ENCODE assay signal across 8 mouse cellular contexts in genomic region chr3:127552973-127553719, GRCm38 (mm10). TPM values are rescaled to one million over a fixed set of nuclear protein-coding genes. Genes with fewer than 3 reads are reported as not detected.
DNase-seq lines count a peak whose midpoint lies in the region; ATAC-seq lines count a peak whose summit lies in the region.

TSS of gene Larp7 (minus strand) at chr3:127553349.
TSS of gene Zgrf1 (plus strand) at chr3:127553489.

- peak within 1 kb of the TSS; percentile 92 for H3K4me3 ChIP-seq in heart, embryonic 10.5 days
- peak within 1 kb of the TSS; percentile 76 for H3K4me3 ChIP-seq in kidney, embryonic 15.5 days (replicated peaks)

- H3K4me2 ChIP-seq in kidney, embryonic 15.5 days, result peak within 1 kb of the TSS; percentile 73

- peak; percentile 98 to 99 for DNase-seq in B cell, adult 2 months
- peak; percentile 100 for DNase-seq in brain, adult 2 months (ENCODE audit: low read depth, low spot score)
- DNase-seq in heart, embryonic 10.5 days (ENCODE audit: low spot score), result peak; percentile 99
- DNase-seq in liver, result peak; percentile 98
- DNase-seq in spleen, postnatal 4 days (ENCODE audit: low spot score in 2 of 2), result peak; percentile 98

- no peaks in the 10 kb centered on the region for H3K9me3 ChIP-seq in heart, embryonic 10.5 days
- no peaks in the 10 kb centered on the region for H3K9me3 ChIP-seq in kidney, embryonic 15.5 days (replicated peaks)

- peak; percentile 97 for ATAC-seq in erythroblast, adult 5-6 weeks (replicated peaks; ENCODE audit: low FRiP score, poor library complexity, severe bottlenecking)
- ATAC-seq in kidney, embryonic 15.5 days (replicated peaks; ENCODE audit: low FRiP score), result peak; percentile 99
- peak; percentile 98 for ATAC-seq in monocyte, adult 5-6 weeks (replicated peaks; ENCODE audit: insufficient number of reproducible peaks, low FRiP score, low TSS enrichment, poor library complexity, severe bottlenecking)

- no peaks in the 10 kb centered on the region for H3K27me3 ChIP-seq in heart, embryonic 10.5 days (ENCODE audit: insufficient read depth, poor library complexity, severe bottlenecking)
- H3K27me3 ChIP-seq in kidney, embryonic 15.5 days, result no peaks in the 10 kb centered on the region

- H3K27ac ChIP-seq in heart, embryonic 10.5 days, result peak within 1 kb of the TSS; percentile 98
- H3K27ac ChIP-seq in kidney, embryonic 15.5 days, result peak within 1 kb of the TSS; percentile 98

- peaks cover 20% of the 10 kb centered on the region for H3K36me3 ChIP-seq in heart, embryonic 10.5 days
- H3K36me3 ChIP-seq in kidney, embryonic 15.5 days, result peaks cover 22% of the 10 kb centered on the region

- H3K9ac ChIP-seq in kidney, embryonic 15.5 days, result peak within 1 kb of the TSS; percentile 77

- peaks cover 6% of the 10 kb centered on the region; the same call in 1 of the 2 replicates for H3K4me1 ChIP-seq in heart, embryonic 10.5 days
- H3K4me1 ChIP-seq in kidney, embryonic 15.5 days, result peaks cover 13% of the 10 kb centered on the region

- whole genome bisulfite sequencing in heart, embryonic 10.5 days, result under 1% methylated on average over 73 of the region's 73 CpGs
- 0% methylated on average over 73 of the region's 73 CpGs for WGBS in kidney, embryonic 15.5 days

RNA-seq across cellular contexts. Expression of gene Larp7, which starts in this region (rescaled TPM):
- total RNA-seq in erythroblast, adult 5-6 weeks (2015; ENCODE audit: low replicate concordance), result 13.0 and 13.3 TPM in 2 replicates
- 30.0 and 41.0 TPM in 2 replicates for total RNA-seq in erythroblast, adult 5-6 weeks (2017; ENCODE audit: low replicate concordance)
- 56.6 and 57.3 TPM in 2 replicates for polyA plus RNA-seq in heart, embryonic 10.5 days (2016; fragmentation: Nextera tagmentation; extraction: Ambion mirVana)
- 64.6 and 66.3 TPM in 2 replicates for polyA plus RNA-seq in kidney, embryonic 15.5 days (2015; fragmentation: Nextera tagmentation; extraction: Ambion mirVana)
- 73.5 to 95.3 TPM (median 73.8 TPM) in 3 replicates for total RNA-seq in monocyte, adult 5-6 weeks (2017)

RNA-seq across cellular contexts. Expression of gene Zgrf1, which starts in this region (rescaled TPM):
- 8.8 and 11.7 TPM in 2 replicates for total RNA-seq in erythroblast, adult 5-6 weeks (2015; ENCODE audit: low replicate concordance)
- total RNA-seq in erythroblast, adult 5-6 weeks (2017; ENCODE audit: low replicate concordance), result 18.0 and 22.7 TPM in 2 replicates
- polyA plus RNA-seq in heart, embryonic 10.5 days (2016; fragmentation: Nextera tagmentation; extraction: Ambion mirVana), result 13.4 and 14.0 TPM in 2 replicates
- 9.2 and 10.8 TPM in 2 replicates for polyA plus RNA-seq in kidney, embryonic 15.5 days (2015; fragmentation: Nextera tagmentation; extraction: Ambion mirVana)
- 4.3 to 8.1 TPM (median 4.5 TPM) in 3 replicates for total RNA-seq in monocyte, adult 5-6 weeks (2017)

Comparison
In these comparisons a context has a peak if more than half of its experiments do, and no peak if none do; other contexts are left out.
1. Peak in every context shown above with its lines: DNase-seq, ATAC-seq, H3K4me3 ChIP-seq and H3K27ac ChIP-seq.